Mouse (Mus musculus) CH12.LX (cell line): ENCODE results near the gene Slc28a1. TPM values are rescaled to one million over a fixed set of nuclear protein-coding genes. Genes with fewer than 3 reads are reported as not detected.

ENCODE experiments used
- DNase-seq: peaks from one replicate; pipeline ENCODE4 v3.0.0-alpha.2; 2013; ENCODE audit errors: extremely low read depth
- H3K27ac ChIP-seq: 2 replicates; pipeline ENCODE4 v1.5.1; 2012; ENCODE audit warnings: low read depth, mild to moderate bottlenecking, control low read depth, moderate library complexity; ENCODE audit not compliant: insufficient read depth
- H3K27me3 ChIP-seq: replicated peaks from 2 replicates; pipeline ENCODE3; 2012; ENCODE audit warnings: inconsistent platforms
- H3K36me3 ChIP-seq, 2 experiments: replicated peaks in 1 of 2; 2 replicates each; pipeline versions ENCODE3 to v1.6.1; 2012; ENCODE audit warnings: inconsistent platforms in 1 of 2, low read length in 1 of 2, mild to moderate bottlenecking in 1 of 2, mixed read lengths in 1 of 2, moderate library complexity in 1 of 2; ENCODE audit not compliant: control insufficient read depth in 1 of 2, insufficient read depth in 1 of 2
- H3K4me1 ChIP-seq, 2 experiments: 2 replicates each; pipeline ENCODE4 v1.6.1; 2012; ENCODE audit warnings: inconsistent platforms in 1 of 2, moderate library complexity in 1 of 2; ENCODE audit not compliant: insufficient read depth in 2 of 2, control insufficient read depth in 1 of 2
- H3K4me2 ChIP-seq: 2 replicates; pipeline ENCODE4 v1.6.1; 2012; ENCODE audit warnings: low read depth, mild to moderate bottlenecking, control low read depth; ENCODE audit not compliant: poor library complexity, insufficient read depth, severe bottlenecking
- H3K4me3 ChIP-seq, 3 experiments: fragments of 150-350 bp in 1 of 3; sonication (generic) in 1 of 3; replicated peaks in 1 of 3; 2 replicates each; pipeline versions ENCODE3 to v1.5.1; 2011 to 2012; ENCODE audit warnings: low read depth in 2 of 3, low read length in 2 of 3, mild to moderate bottlenecking in 2 of 3, moderate library complexity in 2 of 3, control low read depth in 1 of 3, improper control_type of control experiment in 1 of 3, inconsistent platforms in 1 of 3, mixed read lengths in 1 of 3; ENCODE audit not compliant: poor library complexity in 1 of 3
- H3K79me2 ChIP-seq: replicated peaks from 2 replicates; pipeline ENCODE4 v1.6.1; 2012; ENCODE audit warnings: mild to moderate bottlenecking, moderate library complexity; ENCODE audit not compliant: control insufficient read depth, poor library complexity, insufficient read depth, severe bottlenecking; ENCODE audit errors: extremely low read depth
- H3K9ac ChIP-seq: 2 replicates; pipeline ENCODE4 v1.6.1; 2012; ENCODE audit warnings: low read depth, mild to moderate bottlenecking, control low read depth, moderate library complexity; ENCODE audit not compliant: insufficient read depth
- H3K9me3 ChIP-seq: replicated peaks from 2 replicates; pipeline ENCODE3; 2012; ENCODE audit warnings: low read length, inconsistent platforms, mixed read lengths
- BHLHE40 ChIP-seq: IDR thresholded peaks from 2 replicates; pipeline ENCODE4 v1.6.1; 2011; ENCODE audit warnings: mild to moderate bottlenecking, low read depth, low read length, improper control_type of control experiment
- CTCF ChIP-seq, 2 experiments: IDR thresholded peaks in 1 of 2; conservative IDR thresholded peaks in 1 of 2; 2 replicates each; pipeline ENCODE4 v1.5.1; 2011 to 2012; ENCODE audit warnings: low read depth in 2 of 2, low read length in 2 of 2, improper control_type of control experiment in 1 of 2, inconsistent platforms in 1 of 2, mild to moderate bottlenecking in 1 of 2, moderate library complexity in 1 of 2
- E2F4 ChIP-seq: IDR thresholded peaks from 2 replicates; pipeline ENCODE4 v1.6.1; 2011; ENCODE audit warnings: low read depth, low read length, improper control_type of control experiment; ENCODE audit not compliant: insufficient replicate concordance
- ELF1 ChIP-seq: IDR thresholded peaks from 2 replicates; pipeline ENCODE4 v1.6.1; 2014; ENCODE audit warnings: low read depth, mild to moderate bottlenecking, inconsistent platforms, low read length, improper control_type of control experiment
- EP300 ChIP-seq: IDR thresholded peaks from 2 replicates; pipeline ENCODE4 v1.6.1; 2011; ENCODE audit warnings: low read length, improper control_type of control experiment
- ETS1 ChIP-seq: conservative IDR thresholded peaks from 2 replicates; pipeline ENCODE4 v1.6.1; 2012; ENCODE audit warnings: low read depth, mild to moderate bottlenecking, inconsistent platforms, low read length, improper control_type of control experiment, moderate library complexity
- GABPA ChIP-seq: IDR thresholded peaks from 2 replicates; pipeline ENCODE4 v1.6.1; 2012; ENCODE audit warnings: low read depth, low read length, improper control_type of control experiment, inconsistent platforms; ENCODE audit not compliant: insufficient replicate concordance
- IRF4 ChIP-seq: IDR thresholded peaks from 2 replicates; pipeline ENCODE4 v1.6.1; 2014; ENCODE audit warnings: low read depth, mild to moderate bottlenecking, inconsistent platforms, low read length, improper control_type of control experiment
- JUN ChIP-seq: IDR thresholded peaks from 2 replicates; pipeline ENCODE4 v1.6.1; 2011; ENCODE audit warnings: low read depth, mild to moderate bottlenecking, low read length, improper control_type of control experiment, moderate library complexity; ENCODE audit not compliant: insufficient read depth
- JUND ChIP-seq: conservative IDR thresholded peaks from 2 replicates; pipeline ENCODE4 v1.6.1; 2011; ENCODE audit warnings: low read depth, low read length, improper control_type of control experiment
- KAT2A ChIP-seq: IDR thresholded peaks from 2 replicates; pipeline ENCODE4 v1.6.1; 2012; ENCODE audit warnings: low read length, improper control_type of control experiment, inconsistent platforms; ENCODE audit not compliant: insufficient replicate concordance
- MAFK ChIP-seq: IDR thresholded peaks from 2 replicates; pipeline ENCODE4 v1.6.1; 2011; ENCODE audit warnings: low read length, improper control_type of control experiment; ENCODE audit not compliant: insufficient replicate concordance
- MAX ChIP-seq: IDR thresholded peaks from 2 replicates; pipeline ENCODE4 v1.6.1; 2011; ENCODE audit warnings: low read length, improper control_type of control experiment
- MEF2A ChIP-seq: IDR thresholded peaks from 2 replicates; pipeline ENCODE4 v1.6.1; 2014; ENCODE audit warnings: low read depth, mild to moderate bottlenecking, inconsistent platforms, low read length, improper control_type of control experiment, borderline replicate concordance
- NELFE ChIP-seq: IDR thresholded peaks from 2 replicates; pipeline ENCODE4 v1.6.1; 2011; ENCODE audit warnings: low read depth, low read length, improper control_type of control experiment
- NRF1 ChIP-seq: IDR thresholded peaks from 2 replicates; pipeline ENCODE4 v1.6.1; 2014; ENCODE audit warnings: low read depth, mild to moderate bottlenecking, inconsistent platforms, low read length, improper control_type of control experiment, moderate library complexity
- PAX5 ChIP-seq: IDR thresholded peaks from 2 replicates; pipeline ENCODE4 v1.6.1; 2012; ENCODE audit warnings: low read length, inconsistent platforms, mixed read lengths
- POLR2AphosphoS2 ChIP-seq: IDR thresholded peaks from 2 replicates; pipeline ENCODE4 v1.6.1; 2011; ENCODE audit warnings: low read depth, low read length, improper control_type of control experiment
- RAD21 ChIP-seq: IDR thresholded peaks from 2 replicates; pipeline ENCODE4 v1.6.1; 2011; ENCODE audit warnings: low read depth, mild to moderate bottlenecking, low read length, improper control_type of control experiment, moderate library complexity
- TCF12 ChIP-seq: IDR thresholded peaks from 2 replicates; pipeline ENCODE4 v1.6.1; 2014; ENCODE audit warnings: low read depth, mild to moderate bottlenecking, inconsistent platforms, low read length, improper control_type of control experiment
- USF1 ChIP-seq: IDR thresholded peaks from 2 replicates; pipeline ENCODE4 v1.6.1; 2014; ENCODE audit warnings: low read depth, mild to moderate bottlenecking, inconsistent platforms, low read length, improper control_type of control experiment
- USF2 ChIP-seq: conservative IDR thresholded peaks from 2 replicates; pipeline ENCODE4 v1.6.1; 2011; ENCODE audit warnings: low read depth, low read length, improper control_type of control experiment
- ZC3H11A ChIP-seq: IDR thresholded peaks from 2 replicates; pipeline ENCODE4 v1.6.1; 2012; ENCODE audit warnings: low read depth, mild to moderate bottlenecking, inconsistent platforms, low read length, improper control_type of control experiment
- ZKSCAN1 ChIP-seq: IDR thresholded peaks from 2 replicates; pipeline ENCODE4 v1.6.1; 2012; ENCODE audit warnings: low read depth, inconsistent platforms, low read length, improper control_type of control experiment, borderline replicate concordance
- ZMIZ1 ChIP-seq: IDR thresholded peaks from 2 replicates; pipeline ENCODE4 v1.6.1; 2012; ENCODE audit warnings: low read depth, mild to moderate bottlenecking, inconsistent platforms, low read length, improper control_type of control experiment
- ZNF384 ChIP-seq: IDR thresholded peaks from 2 replicates; pipeline ENCODE4 v1.6.1; 2012; ENCODE audit warnings: low read depth, low read length, improper control_type of control experiment, inconsistent platforms
- dilution Hi-C: fragments of 300-500 bp; cut with MboI; formaldehyde crosslinking; loops from 2 replicates; pipeline ENCODE4 v1.14.3; 2020; ENCODE audit warnings: low sequenced_read_pairs; ENCODE audit not compliant: extremely low pct_unique_long_range_greater_than_20kb, extremely low pct_ligation_motif_present
- in situ Hi-C: fragments of 300-500 bp; cut with MboI; formaldehyde crosslinking; loops from 3 replicates; pipeline ENCODE4 v1.14.3; 2019; ENCODE audit warnings: low sequenced_read_pairs, low pct_ligation_motif_present, low pct_unique_long_range_greater_than_20kb, mixed read lengths
- polyA plus RNA-seq: library from polyadenylated mRNA; unstranded; fragments of >175 nt; gene quantifications from 2 replicates; pipeline ENCODE4 v1.2.1, GENCODE M21; 2012; ENCODE audit warnings: low read depth; ENCODE audit not compliant: insufficient read length
- total RNA-seq, 2 experiments: library from RNA; depleted of rRNA; stranded (reverse); fragments of 300-350 nt in 1 of 2; fragments of >200 nt in 1 of 2; gene quantifications; 2 replicates each; pipeline ENCODE4 v1.2.3; 2012 to 2014

Slc28a1 gene
- total RNA-seq (2012; rRNA removed) (0.04 TPM in 1 of 2 replicates, not detected in the other), total RNA-seq (2014; rRNA removed) (not detected in 2 replicates), polyA plus RNA-seq (0.13 and 0.22 TPM in 2 replicates)

GRCm38 (mm10) chr7:81114555-81114954, at the start of gene Slc28a1:
Gene Slc28a1, plus strand, starts transcription at chr7:81114799.
- H3K36me3 ChIP-seq = no peaks in the 10 kb centered on the region
- DNase-seq = no peak
- no peaks in the 10 kb centered on the region for H3K27me3 ChIP-seq
- TF ChIP-seq KAT2A (no peak), ZC3H11A (no peak), JUN (no peak), EP300 (no peak), ZNF384 (no peak), RAD21 (no peak), MEF2A (no peak), TCF12 (no peak), E2F4 (no peak), JUND (no peak), ETS1 (no peak), MAX (no peak)
- dilution Hi-C loops (no loop called here), in situ Hi-C loops (no loop called here)
- peaks cover 0 to 19% of the 10 kb centered on the region in 2 experiments; a peak in 2 of 4 replicates for H3K4me1 ChIP-seq
- no peak within 1 kb of the TSS for H3K9ac ChIP-seq
- H3K27ac ChIP-seq = no peak within 1 kb of the TSS
- no peaks in the 10 kb centered on the region for H3K9me3 ChIP-seq
- H3K4me3 ChIP-seq = no peak within 1 kb of the TSS
- no peaks in the 10 kb centered on the region for H3K79me2 ChIP-seq
- H3K4me2 ChIP-seq = no peak within 1 kb of the TSS

- no peaks in the 10 kb centered on the region for H3K79me2 ChIP-seq
- TF ChIP-seq TCF12 (no peak), CTCF (conservative IDR thresholded peaks at IDR 0.05 in 1 of 2, IDR thresholded peaks at IDR 0.05 in 1 of 2; ENCODE audit: low read depth in 2 of 2, low read length in 2 of 2) (no peak), ZNF384 (no peak), USF1 (no peak), POLR2AphosphoS2 (no peak), KAT2A (no peak), USF2 (no peak), MAFK (no peak), ELF1 (no peak), IRF4 (no peak), NRF1 (no peak), NELFE (no peak), BHLHE40 (no peak), ZKSCAN1 (no peak), EP300 (no peak), GABPA (no peak), E2F4 (no peak), ZMIZ1 (no peak), PAX5 (no peak)
- dilution Hi-C loops = no loop called here
- H3K27me3 ChIP-seq = peaks cover 9% of the 10 kb centered on the region
- no peaks in the 10 kb centered on the region for H3K36me3 ChIP-seq
- DNase-seq = no peak
- no peak overlapping the region for H3K9ac ChIP-seq
- H3K27ac ChIP-seq = no peak overlapping the region
- H3K4me1 ChIP-seq = peaks cover 0 to 6% of the 10 kb centered on the region in 2 experiments; a peak in 2 of 4 replicates
- no peak overlapping the region for H3K4me2 ChIP-seq
- in situ Hi-C loops = loop anchor here (25.0 kb wide), 1 partner anchor 329 kb away; no protein-coding TSS in a partner anchor
- H3K4me3 ChIP-seq = no peak overlapping the region
- no peaks in the 10 kb centered on the region for H3K9me3 ChIP-seq
Observed at GRCm38 (mm10) chr7:81066714-81067113, 47.9 kb upstream of the Slc28a1 start.
